Mouse (Mus musculus) cerebellum, adult 18-20 months (tissue): ENCODE data around the gene Csad.
"Not testable (repeated sequence)": the region's sequence is repeated elsewhere in the genome, so short reads cannot be mapped to it uniquely, and the experiment has no call there.

Experiments
- DNase-seq, 2 experiments: peaks; one replicate each; pipeline ENCODE4 v3.0.0; 2021

Gene Csad

DNA sequence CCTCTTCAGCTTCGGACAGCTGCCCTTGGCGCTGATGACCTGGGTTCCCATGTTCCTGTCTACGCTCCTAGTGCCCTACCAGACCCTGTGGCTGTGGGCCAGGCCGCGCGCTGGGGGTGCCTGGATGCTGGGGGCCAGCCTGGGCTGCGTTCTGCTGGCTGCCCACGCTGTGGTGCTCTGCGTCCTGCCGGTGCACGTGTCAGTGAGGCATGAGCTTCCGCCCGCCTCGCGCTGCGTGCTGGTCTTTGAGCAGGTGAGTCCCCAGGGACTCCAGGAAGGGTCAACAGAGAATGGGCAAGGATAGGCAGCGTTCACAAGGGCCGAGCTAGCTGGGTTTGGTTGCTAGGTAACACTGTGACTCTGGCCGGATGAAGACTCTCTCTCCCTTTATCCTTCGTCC lies 47.7 kb downstream of the Csad start:
- DNase-seq, result no peak

GRCm38 (mm10) chr15:102155006-102155405 lies 49.5 kb downstream of the Csad start:
- not testable (repeated sequence) for DNase-seq

DNA sequence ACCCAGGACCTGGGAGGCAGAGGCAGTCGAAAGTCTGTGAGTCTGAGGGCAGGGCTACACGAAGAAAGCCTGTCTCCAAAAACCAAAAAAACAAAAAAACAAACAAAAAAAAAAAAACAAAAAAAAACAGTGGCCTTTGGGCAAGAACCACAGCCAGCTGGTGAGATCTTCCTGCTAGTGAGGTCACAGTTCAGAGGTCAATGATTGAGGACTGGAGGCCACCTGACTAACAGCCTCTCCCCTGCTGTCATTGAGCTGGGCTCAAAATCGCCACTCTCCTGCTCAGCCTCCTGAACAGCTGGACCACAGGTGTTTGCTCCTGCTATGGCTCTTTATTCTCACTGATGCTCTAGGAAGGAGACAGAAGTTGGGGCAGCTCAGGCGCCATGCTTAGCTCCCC lies 51.9 kb downstream of the Csad start:
- no peak for DNase-seq

DNA sequence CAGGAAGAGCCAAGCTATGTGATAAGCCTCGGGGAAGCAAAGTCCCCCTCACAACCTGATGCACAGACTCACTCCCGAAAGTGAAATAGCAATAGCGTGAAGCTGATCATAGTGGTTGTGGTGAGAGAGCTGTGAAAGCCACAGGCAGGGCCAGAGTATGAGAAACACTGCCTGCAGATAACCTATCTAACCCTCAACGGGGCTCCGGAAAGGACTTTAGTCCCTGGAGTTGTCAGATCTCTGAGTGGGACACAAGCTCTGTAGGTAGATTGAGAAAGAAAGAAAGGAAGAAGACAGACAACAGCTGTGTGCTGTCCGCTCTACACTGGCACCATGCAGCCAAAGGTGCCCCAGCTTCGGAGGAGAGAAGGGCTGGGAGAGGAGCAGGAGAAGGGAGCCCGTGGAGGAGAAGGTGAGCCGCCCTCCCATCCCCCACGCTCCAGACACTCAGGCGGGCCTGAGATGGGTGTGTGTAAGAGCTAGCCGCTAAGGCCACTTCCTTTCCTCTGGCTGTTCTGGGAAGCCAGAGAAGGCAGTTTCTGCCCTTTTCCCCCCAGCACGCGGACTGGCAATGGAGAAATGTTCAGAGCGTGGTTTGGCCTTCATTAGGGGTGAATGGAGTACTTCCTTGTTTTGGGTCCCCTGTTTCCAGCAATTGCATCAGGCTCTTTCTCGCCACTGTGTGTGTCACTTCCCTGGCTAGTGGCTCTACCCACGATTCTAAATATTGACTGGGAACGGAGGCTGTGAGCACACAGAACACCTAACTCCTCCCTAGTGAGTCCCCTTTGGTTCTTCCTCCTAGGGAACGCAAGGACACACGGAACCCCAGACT lies 54.0 kb downstream of the Csad start, which contains the start of gene Soat2:
TSS of gene Soat2 (plus strand) at position 226 of the 835 bp plus-strand sequence.
- no peak for DNase-seq

- no peak for DNase-seq
These were observed 55.0 kb downstream of the Csad start for GRCm38 (mm10) chr15:102149561-102149960.

- no peak for DNase-seq
These were observed 56.7 kb downstream of the Csad start for GRCm38 (mm10) chr15:102147674-102148402.

GRCm38 (mm10) chr15:102146882-102147281 lies 57.6 kb downstream of the Csad start:
- DNase-seq, result peak; percentile 59 to 75

DNA sequence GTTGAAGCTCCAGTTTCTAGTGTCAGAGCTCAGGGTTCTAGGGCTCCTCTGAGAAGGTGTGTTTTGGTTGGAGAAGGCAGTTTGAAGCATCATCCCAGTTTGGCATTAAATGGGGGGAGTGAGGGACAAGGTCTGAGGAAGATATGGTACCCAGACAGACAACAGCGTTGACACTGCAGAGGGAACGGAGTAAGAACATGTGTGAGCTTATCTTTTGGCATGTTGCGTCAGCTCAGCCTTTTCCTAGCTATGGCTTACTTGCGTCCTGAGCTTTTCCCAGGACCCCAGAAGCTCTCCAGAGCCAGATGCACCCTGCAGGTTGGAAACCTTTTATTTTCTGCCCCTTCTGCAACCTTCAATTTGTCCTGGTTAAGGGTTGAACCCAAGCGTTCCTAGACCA lies 58.4 kb downstream of the Csad start:
- DNase-seq, result no peak

- no peak for DNase-seq
These were observed 59.2 kb downstream of the Csad start for GRCm38 (mm10) chr15:102145330-102145729.

- DNase-seq, result no peak
These were observed 59.8 kb downstream of the Csad start for GRCm38 (mm10) chr15:102144726-102145125.

DNA sequence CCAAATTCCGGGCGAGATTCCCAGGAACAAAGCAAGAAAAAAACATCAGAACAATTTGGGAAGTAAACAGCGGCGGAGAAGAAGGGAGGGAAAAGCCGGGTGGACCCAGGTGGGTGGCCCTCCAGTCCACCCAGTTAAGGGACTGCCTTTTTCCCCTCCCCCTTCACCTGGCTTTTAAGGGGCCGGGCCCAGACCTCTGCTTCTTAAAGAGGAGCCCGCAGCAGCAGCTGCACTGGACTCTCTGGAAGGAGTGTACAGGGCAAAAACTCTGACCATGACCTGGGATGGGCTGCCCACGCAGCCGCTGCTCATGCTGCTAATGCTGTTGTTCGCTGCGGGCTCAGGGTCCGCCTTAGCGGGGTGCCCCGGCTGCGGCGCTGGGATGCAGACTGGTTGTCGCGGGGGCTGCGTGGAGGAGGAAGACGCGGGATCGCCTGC lies 60.2 kb downstream of the Csad start, which contains the start of gene Igfbp6:
TSS of gene Igfbp6 (plus strand) at position 89 of the 438 bp plus-strand sequence.
- no peak for DNase-seq

DNA sequence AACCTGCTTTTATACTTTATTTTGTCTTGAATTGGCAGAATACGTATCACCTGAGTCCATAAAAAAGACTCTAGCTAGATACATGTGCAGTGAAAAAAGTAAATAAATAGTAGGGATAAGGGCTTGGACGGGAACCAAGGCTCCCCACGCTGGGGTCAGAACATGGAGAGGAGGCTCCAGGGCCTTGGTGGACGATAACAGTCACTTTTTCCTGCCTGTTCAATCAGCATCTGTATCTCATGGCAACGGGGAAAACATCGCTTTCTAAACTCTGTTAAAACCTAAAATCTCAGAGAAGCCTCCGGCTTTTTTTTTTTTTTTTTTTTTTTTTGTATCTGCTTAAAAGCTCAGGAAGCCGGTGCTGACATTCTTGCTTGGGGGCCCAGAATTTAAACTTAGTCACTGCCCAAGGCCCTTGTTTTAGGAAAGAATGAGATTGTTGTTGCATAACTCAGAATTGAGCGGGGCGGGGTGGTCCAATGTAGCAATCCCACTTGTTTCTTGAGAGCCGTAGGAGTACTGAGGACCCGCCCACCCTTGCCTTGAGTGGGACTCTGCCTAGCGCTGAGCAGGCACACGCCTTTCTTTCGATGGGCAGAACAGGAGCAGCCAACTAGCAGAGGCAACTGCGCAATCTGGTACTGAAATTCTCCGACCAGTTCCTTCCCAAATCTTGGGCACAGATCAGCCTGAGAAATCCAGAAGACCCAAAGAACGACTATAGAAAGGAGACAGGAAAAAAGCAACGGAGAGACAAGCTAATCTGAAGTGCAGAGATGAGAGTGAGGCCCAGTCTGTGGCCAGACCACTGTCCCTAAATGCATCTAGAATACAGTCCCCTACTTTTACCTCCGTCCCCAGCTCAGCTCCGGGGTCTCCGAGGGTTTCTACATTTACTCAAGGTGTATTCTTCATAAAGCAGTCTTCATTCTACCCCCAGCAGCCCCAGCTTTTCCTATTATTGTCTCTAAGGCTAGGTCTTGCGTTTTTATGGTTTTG lies 61.3 kb downstream of the Csad start:
- DNase-seq, result no peak

- DNase-seq, result no peak
These were observed 63.4 kb downstream of the Csad start for GRCm38 (mm10) chr15:102141120-102141519.

- DNase-seq, result peak; percentile 96 to 99
These were observed 68.3 kb downstream of the Csad start, which contains the start of gene Spryd3 for GRCm38 (mm10) chr15:102136129-102136758. Spryd3 (minus strand) TSS chr15:102136234.

- DNase-seq, result peak in 1 of 2 experiments; percentile 36
These were observed 68.9 kb downstream of the Csad start for GRCm38 (mm10) chr15:102135522-102136128.

GRCm38 (mm10) chr15:102134709-102135108 lies 69.8 kb downstream of the Csad start:
- no peak for DNase-seq

DNA sequence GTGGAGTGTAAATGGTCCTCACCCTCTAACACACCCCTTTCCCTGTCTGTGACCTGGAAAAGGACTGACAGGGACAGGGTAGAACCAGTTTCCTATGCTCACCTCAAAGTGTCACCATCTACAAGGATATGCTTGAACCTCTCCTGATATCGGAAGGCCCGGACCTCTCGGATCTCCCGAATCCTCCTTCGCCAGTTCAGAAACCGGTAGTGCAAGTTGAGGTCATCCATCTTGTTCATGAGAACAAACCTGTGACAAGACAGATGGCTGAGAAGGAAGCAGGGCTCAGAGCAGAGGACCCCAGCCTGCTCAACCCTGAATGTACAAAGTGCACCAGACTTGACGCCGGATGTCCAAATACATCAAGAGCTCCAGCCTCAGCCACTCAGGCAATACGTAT lies 71.2 kb downstream of the Csad start:
- no peak for DNase-seq
